Mouse (Mus musculus): ENCODE measurements around the gene Sulf2. TPM values are rescaled to one million over a fixed set of nuclear protein-coding genes. Genes with fewer than 3 reads are reported as not detected.

Sulf2 gene
- polyA plus RNA-seq, 1 experiment = 40.0 TPM

GRCm38 (mm10) chr2:166110764-166111163, 44.7 kb downstream of the Sulf2 start:
- DNase-seq = no peak
- H3K4me1 ChIP-seq (ENCODE audit: control insufficient read depth, insufficient read depth, low read length) = peaks cover 2% of the 10 kb centered on the region; the same call in 1 of the 2 replicates
- 50% methylated on average over 8 of the region's 8 CpGs for WGBS
- H3K27me3 ChIP-seq (ENCODE audit: control insufficient read depth, insufficient read depth, low read length) = no peaks in the 10 kb centered on the region
- no peak overlapping the region for H3K27ac ChIP-seq (ENCODE audit: insufficient read depth, low read length)
- H3K4me3 ChIP-seq (replicated peaks; ENCODE audit: insufficient read depth, low read depth, low read length) = no peak overlapping the region
- TF ChIP-seq CTCF (IDR thresholded peaks at IDR 0.05; ENCODE audit: borderline replicate concordance, insufficient read depth, low read depth, low read length) = no peak
- no peak for TF ChIP-seq POLR2A (IDR thresholded peaks at IDR 0.05; ENCODE audit: borderline replicate concordance, insufficient read depth, low read length)

- peak; percentile 43 to 58 for DNase-seq
- no peak overlapping the region for H3K4me3 ChIP-seq (replicated peaks; ENCODE audit: insufficient read depth, low read depth, low read length)
Measured at GRCm38 (mm10) chr2:166108326-166108725, 47.1 kb downstream of the Sulf2 start.

GRCm38 (mm10) chr2:166107911-166108310, 47.6 kb downstream of the Sulf2 start:
- no peak for DNase-seq

More at GRCm38 (mm10) chr2:166108326-166108725, 47.1 kb downstream of the Sulf2 start:
- H3K4me1 ChIP-seq (ENCODE audit: control insufficient read depth, insufficient read depth, low read length) = peaks cover 2% of the 10 kb centered on the region; the same call in 1 of the 2 replicates
- TF ChIP-seq POLR2A (IDR thresholded peaks at IDR 0.05; ENCODE audit: borderline replicate concordance, insufficient read depth, low read length) (no peak), CTCF (IDR thresholded peaks at IDR 0.05; ENCODE audit: borderline replicate concordance, insufficient read depth, low read depth, low read length) (peak; percentile 61)
- 30% methylated on average over 4 of the region's 4 CpGs for WGBS
- H3K27me3 ChIP-seq (ENCODE audit: control insufficient read depth, insufficient read depth, low read length) = no peaks in the 10 kb centered on the region
- no peak overlapping the region for H3K27ac ChIP-seq (ENCODE audit: insufficient read depth, low read length)

GRCm38 (mm10) chr2:166106631-166107030, 48.8 kb downstream of the Sulf2 start:
- no peak overlapping the region for H3K4me3 ChIP-seq (replicated peaks; ENCODE audit: insufficient read depth, low read depth, low read length)
- H3K27ac ChIP-seq (ENCODE audit: insufficient read depth, low read length) = no peak overlapping the region; the same call in 1 of the 2 replicates
- H3K4me1 ChIP-seq (ENCODE audit: control insufficient read depth, insufficient read depth, low read length) = no peaks in the 10 kb centered on the region
- no peak for TF ChIP-seq POLR2A (IDR thresholded peaks at IDR 0.05; ENCODE audit: borderline replicate concordance, insufficient read depth, low read length)
- TF ChIP-seq CTCF (IDR thresholded peaks at IDR 0.05; ENCODE audit: borderline replicate concordance, insufficient read depth, low read depth, low read length) = no peak
- 50% methylated on average over 2 of the region's 2 CpGs for WGBS
- DNase-seq = no peak
- no peaks in the 10 kb centered on the region for H3K27me3 ChIP-seq (ENCODE audit: control insufficient read depth, insufficient read depth, low read length)

More at GRCm38 (mm10) chr2:166107911-166108310, 47.6 kb downstream of the Sulf2 start:
- H3K27me3 ChIP-seq (ENCODE audit: control insufficient read depth, insufficient read depth, low read length) = no peaks in the 10 kb centered on the region
- no peak overlapping the region for H3K4me3 ChIP-seq (replicated peaks; ENCODE audit: insufficient read depth, low read depth, low read length)
- 31% methylated on average over 5 of the region's 5 CpGs for WGBS
- TF ChIP-seq POLR2A (IDR thresholded peaks at IDR 0.05; ENCODE audit: borderline replicate concordance, insufficient read depth, low read length) (no peak), CTCF (IDR thresholded peaks at IDR 0.05; ENCODE audit: borderline replicate concordance, insufficient read depth, low read depth, low read length) (no peak)
- no peak overlapping the region for H3K27ac ChIP-seq (ENCODE audit: insufficient read depth, low read length)
- peaks cover 2% of the 10 kb centered on the region; the same call in 1 of the 2 replicates for H3K4me1 ChIP-seq (ENCODE audit: control insufficient read depth, insufficient read depth, low read length)

- TF ChIP-seq POLR2A (IDR thresholded peaks at IDR 0.05; ENCODE audit: borderline replicate concordance, insufficient read depth, low read length) = no peak
- no peak for TF ChIP-seq CTCF (IDR thresholded peaks at IDR 0.05; ENCODE audit: borderline replicate concordance, insufficient read depth, low read depth, low read length)
- no peaks in the 10 kb centered on the region for H3K27me3 ChIP-seq (ENCODE audit: control insufficient read depth, insufficient read depth, low read length)
- no peak overlapping the region for H3K4me3 ChIP-seq (replicated peaks; ENCODE audit: insufficient read depth, low read depth, low read length)
- no peak overlapping the region for H3K27ac ChIP-seq (ENCODE audit: insufficient read depth, low read length)
- DNase-seq = no peak
- no peaks in the 10 kb centered on the region for H3K4me1 ChIP-seq (ENCODE audit: control insufficient read depth, insufficient read depth, low read length)
- WGBS = 86% methylated on average over 9 of the region's 9 CpGs
Measured at GRCm38 (mm10) chr2:166105911-166106310, 49.6 kb downstream of the Sulf2 start.

GRCm38 (mm10) chr2:166102893-166103292, 52.6 kb downstream of the Sulf2 start:
- Histone ChIP-seq H3K4me1 (ENCODE audit: control insufficient read depth, insufficient read depth, low read length) (no peaks in the 10 kb centered on the region), H3K27me3 (ENCODE audit: control insufficient read depth, insufficient read depth, low read length) (no peaks in the 10 kb centered on the region), H3K27ac (ENCODE audit: insufficient read depth, low read length) (no peak overlapping the region), H3K4me3 (replicated peaks; ENCODE audit: insufficient read depth, low read depth, low read length) (no peak overlapping the region)
- TF ChIP-seq CTCF (IDR thresholded peaks at IDR 0.05; ENCODE audit: borderline replicate concordance, insufficient read depth, low read depth, low read length) (no peak), POLR2A (IDR thresholded peaks at IDR 0.05; ENCODE audit: borderline replicate concordance, insufficient read depth, low read length) (no peak)
- 67% methylated on average over 7 of the region's 7 CpGs for WGBS
- no peak for DNase-seq

GRCm38 (mm10) chr2:166100309-166101262, 54.9 kb downstream of the Sulf2 start:
- DNase-seq = no peak
- Histone ChIP-seq H3K27ac (ENCODE audit: insufficient read depth, low read length) (no peak overlapping the region), H3K4me1 (ENCODE audit: control insufficient read depth, insufficient read depth, low read length) (no peaks in the 10 kb centered on the region), H3K4me3 (replicated peaks; ENCODE audit: insufficient read depth, low read depth, low read length) (no peak overlapping the region), H3K27me3 (ENCODE audit: control insufficient read depth, insufficient read depth, low read length) (no peaks in the 10 kb centered on the region)
- WGBS = 45% methylated on average over 21 of the region's 21 CpGs
- TF ChIP-seq POLR2A (IDR thresholded peaks at IDR 0.05; ENCODE audit: borderline replicate concordance, insufficient read depth, low read length) (no peak), CTCF (IDR thresholded peaks at IDR 0.05; ENCODE audit: borderline replicate concordance, insufficient read depth, low read depth, low read length) (no peak)
